Mouse (Mus musculus): ENCODE measurements around the gene Cstad.

Gene Cstad

DNA sequence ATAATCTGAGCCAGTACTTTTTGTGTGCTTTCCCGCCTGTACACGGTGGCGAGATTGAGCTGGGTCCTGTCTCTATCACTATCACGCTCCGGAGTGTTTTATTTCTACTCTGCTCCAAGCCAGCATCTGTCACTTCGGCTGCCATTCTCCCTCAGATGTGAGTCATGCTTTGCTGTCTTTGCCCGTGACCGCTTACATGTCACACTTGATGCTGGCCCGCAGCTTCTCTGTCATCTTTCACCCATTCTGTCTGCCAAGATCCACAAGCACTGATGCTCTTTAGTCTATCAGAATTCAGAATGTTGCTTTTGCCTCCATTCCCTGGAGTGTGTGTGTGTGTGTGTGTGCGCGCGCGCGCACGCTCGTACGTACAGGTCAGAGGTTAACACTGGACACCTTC, 33.5 kb downstream of the Cstad start:
- DNase-seq (ENCODE audit: low spot score in 2 of 2) = no peak

DNA sequence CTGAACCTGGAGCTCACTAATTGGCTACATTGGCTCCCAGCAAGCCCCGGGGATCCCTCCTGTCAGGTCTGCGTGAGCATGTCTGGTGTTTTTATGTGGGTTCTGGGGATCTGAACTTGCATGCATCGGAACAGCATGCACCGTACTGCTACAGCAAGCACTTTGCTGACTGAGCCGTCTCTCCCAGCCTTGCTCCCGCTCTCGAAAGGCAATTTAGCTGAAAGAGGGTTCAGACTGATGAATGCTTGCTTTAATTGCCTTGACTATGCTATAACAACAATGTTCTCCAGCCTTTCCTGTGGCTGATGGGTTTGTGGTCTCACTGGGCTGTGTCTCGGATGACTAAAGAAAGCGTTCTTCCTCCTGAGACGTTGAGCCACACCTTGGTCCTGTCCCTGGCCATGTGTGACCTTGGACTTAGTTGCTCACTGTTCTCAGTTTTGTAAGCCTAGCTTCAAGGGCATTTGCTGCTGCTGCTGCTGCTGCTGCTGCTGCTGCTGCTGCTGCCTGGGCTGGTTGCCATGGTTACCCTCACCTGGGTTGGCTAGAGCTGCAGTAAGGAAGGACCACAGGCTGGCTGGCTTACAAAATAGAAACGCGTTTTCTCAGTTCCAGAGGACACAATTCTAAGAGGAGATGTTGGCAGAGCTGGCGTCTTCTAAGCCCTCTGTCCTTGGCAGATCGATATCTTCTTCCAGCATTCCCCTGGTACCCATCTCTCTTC, 34.4 kb downstream of the Cstad start:
- no peak for DNase-seq (ENCODE audit: low spot score in 2 of 2)

DNA sequence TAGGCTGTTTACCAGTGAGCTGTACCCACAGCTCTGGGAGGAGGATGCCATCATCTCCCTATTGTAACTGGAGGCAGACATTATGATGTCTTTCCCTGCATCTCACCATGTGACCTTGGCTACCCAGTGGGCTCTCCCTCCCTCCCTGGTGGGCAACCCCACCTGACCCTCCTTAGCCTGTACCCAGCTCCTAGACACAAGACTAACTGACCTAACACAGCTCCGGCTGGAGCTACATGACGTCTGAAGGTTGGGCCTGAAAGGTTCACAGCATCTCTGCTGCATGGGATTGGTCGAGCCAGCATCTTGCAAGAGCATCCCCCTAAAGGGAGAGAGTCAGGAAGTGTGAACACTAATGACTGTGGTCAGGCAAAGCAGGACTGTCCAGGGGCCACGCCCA, 35.0 kb downstream of the Cstad start:
- DNase-seq (ENCODE audit: low spot score in 2 of 2) = no peak

GRCm38 (mm10) chr2:30636266-30636671, 41.4 kb downstream of the Cstad start:
- DNase-seq (ENCODE audit: low spot score in 2 of 2) = no peak

DNA sequence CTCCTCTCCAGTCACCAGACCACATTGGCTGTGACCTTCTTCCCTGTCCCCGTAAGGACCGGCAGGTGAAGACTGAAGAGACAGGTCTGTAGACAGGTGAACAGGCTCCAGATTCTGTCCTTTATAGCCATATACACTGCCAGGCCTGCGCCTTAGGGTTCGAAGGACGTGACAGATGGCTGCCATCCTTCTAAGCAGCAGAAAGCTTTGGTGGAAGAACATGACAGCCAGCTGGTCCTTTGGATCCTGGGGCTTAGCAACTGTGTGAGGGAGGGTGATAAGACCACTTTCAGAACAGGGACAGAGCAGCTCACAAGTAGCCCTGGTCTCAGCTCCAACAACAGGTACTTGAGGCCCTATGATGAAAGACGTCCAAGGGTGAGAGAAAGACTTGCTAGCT, 43.2 kb downstream of the Cstad start:
- DNase-seq (ENCODE audit: low spot score in 2 of 2) = no peak

- DNase-seq (ENCODE audit: low spot score in 2 of 2) = no peak
Measured at GRCm38 (mm10) chr2:30640021-30640481, 45.2 kb downstream of the Cstad start.

GRCm38 (mm10) chr2:30642810-30643209, 48.0 kb downstream of the Cstad start:
- DNase-seq (ENCODE audit: low spot score in 2 of 2) = no peak

DNA sequence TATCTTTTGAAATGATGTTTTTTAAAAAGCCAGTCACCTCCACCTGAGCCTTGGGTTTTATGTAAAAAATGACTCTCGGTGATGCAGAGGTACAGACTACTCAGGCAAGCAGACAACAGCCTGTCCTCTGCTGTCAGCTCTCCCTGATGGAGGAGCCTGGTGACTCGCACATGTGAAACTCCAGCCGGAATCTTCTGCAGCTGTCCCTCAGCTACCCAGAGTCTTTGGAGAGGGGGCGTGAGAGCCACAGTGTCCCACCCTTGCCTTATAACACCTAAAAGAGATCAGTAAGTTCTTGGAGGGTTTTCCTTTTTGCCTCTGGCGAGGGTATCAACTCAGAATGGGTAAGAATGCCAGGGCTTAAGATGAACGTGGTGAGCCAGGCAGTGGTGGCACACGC, 48.6 kb downstream of the Cstad start:
- DNase-seq (ENCODE audit: low spot score in 2 of 2) = no peak

DNA sequence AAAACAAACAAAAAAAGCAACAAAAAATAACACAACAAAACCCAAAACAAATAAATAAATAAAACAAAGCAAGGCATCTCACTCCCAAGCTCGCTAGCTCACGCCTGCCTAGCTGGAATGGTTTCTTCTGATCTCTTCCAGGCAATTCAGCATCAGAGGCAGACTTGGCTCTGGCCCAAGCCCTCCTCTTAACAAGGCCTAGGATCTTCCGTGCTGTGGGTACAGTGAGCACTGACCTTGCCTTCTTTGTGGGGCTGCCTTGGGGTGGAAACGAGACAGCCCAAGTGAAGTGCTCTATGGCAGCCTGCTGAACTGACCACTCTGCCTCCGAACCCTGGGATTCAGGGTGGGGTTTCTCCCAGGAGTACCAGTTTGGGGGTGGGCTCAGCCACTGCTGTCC, 52.0 kb downstream of the Cstad start:
- peak; percentile 57 to 66 for DNase-seq (ENCODE audit: low spot score in 2 of 2)

GRCm38 (mm10) chr2:30647303-30647881, 52.6 kb downstream of the Cstad start:
- DNase-seq (ENCODE audit: low spot score in 2 of 2) = peak; percentile 64 to 72

DNA sequence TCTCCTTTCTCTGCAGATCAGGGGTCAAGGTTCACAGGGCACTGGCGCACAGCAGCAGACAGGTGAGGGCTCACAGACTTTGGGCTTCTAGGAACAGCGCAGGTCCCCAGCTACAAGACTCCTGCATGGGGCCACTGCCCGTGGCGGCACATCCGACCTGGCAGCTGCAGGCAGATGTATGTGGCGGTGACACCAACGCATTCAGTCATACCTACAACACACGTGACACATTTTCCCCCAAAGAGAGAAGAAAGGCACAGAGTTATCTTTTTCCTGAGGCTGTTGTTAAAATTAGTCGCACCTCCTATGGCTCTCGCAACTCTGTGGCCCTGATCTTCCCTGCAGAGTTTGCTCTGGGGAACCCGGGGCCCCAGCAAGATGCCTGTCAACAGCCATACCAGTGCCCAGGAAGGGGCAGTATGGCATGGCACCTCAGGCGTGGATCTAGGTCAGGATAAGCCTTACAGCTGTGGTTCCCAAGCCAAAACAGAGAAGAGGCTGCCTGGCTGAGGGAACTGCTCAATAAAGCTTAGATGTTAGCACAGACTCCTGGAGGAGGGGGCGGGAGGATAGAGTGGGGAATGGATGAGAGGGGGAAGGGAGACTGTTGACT, 53.1 kb downstream of the Cstad start:
- peak in 1 of 2 experiments; percentile 55 for DNase-seq (ENCODE audit: low spot score in 2 of 2)

DNA sequence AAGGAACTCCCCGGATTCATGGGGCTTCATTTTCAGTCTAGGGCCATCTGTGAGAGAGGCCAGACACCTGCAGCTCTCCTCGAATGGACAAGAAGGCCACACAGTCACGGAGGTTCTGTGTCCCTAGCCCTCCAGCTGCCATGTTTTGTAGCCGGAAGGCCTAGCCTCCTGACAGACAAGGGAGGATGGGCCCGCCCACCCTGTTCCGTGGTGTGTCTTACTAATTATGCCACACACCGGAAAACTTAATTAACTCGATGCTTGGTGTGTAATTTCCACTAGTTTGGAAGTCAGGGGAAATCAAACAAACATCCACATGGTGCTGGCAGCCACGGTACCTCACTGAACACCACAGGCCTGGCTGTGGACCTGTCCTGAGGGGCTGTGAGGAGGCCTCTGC, 55.4 kb downstream of the Cstad start:
- no peak for DNase-seq (ENCODE audit: low spot score in 2 of 2)

DNA sequence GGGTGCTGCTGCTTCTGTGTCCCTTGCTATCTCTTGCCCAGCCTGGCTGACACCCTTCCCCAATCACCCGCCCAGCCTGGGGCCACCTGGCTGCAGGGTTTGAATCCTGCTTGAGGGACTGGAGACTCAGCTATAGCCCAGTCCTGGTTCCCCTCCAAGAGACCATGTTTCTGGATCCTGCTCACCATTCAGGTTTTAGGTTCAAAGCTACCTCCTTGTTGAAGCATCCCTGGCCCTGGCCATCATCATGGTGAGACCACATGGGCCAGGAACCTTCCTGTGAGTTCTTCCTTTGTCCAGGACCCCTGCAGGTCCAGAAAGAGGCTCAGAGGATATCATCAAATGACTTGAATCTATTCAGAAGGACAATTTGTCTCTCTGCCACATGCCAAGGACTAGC, 57.0 kb downstream of the Cstad start:
- DNase-seq (ENCODE audit: low spot score in 2 of 2) = no peak

GRCm38 (mm10) chr2:30652581-30653037, 57.8 kb downstream of the Cstad start:
- no peak for DNase-seq (ENCODE audit: low spot score in 2 of 2)

GRCm38 (mm10) chr2:30653046-30653445, 58.2 kb downstream of the Cstad start:
- no peak for DNase-seq (ENCODE audit: low spot score in 2 of 2)

GRCm38 (mm10) chr2:30654158-30654557, 59.3 kb downstream of the Cstad start:
- DNase-seq (ENCODE audit: low spot score in 2 of 2) = no peak

DNA sequence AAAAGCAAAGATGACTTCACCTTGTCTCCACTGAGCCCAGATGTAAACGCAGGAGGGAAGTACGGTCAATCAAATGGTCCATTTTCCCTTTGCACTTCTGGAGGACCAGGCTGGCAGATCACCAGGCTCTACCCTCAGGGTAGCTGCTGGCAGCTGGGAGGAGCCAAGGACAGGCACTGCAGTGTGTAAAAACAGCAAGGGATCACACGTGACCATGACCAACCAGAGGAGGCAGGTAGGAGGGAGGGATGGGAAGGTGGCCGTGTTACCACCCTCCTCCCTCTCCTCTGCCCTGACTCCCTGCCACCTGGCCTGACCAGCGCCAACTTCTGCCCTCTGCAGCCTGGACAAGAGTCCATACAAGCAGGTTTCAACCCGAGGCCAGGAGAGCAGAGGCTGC, 59.7 kb downstream of the Cstad start:
- DNase-seq (ENCODE audit: low spot score in 2 of 2) = no peak

- DNase-seq (ENCODE audit: low spot score in 2 of 2) = no peak
Measured at GRCm38 (mm10) chr2:30655746-30656145, 60.9 kb downstream of the Cstad start.

GRCm38 (mm10) chr2:30656711-30657555, 62.1 kb downstream of the Cstad start:
- no peak for DNase-seq (ENCODE audit: low spot score in 2 of 2)

GRCm38 (mm10) chr2:30657674-30658479, 63.0 kb downstream of the Cstad start:
- DNase-seq (ENCODE audit: low spot score in 2 of 2) = no peak

DNA sequence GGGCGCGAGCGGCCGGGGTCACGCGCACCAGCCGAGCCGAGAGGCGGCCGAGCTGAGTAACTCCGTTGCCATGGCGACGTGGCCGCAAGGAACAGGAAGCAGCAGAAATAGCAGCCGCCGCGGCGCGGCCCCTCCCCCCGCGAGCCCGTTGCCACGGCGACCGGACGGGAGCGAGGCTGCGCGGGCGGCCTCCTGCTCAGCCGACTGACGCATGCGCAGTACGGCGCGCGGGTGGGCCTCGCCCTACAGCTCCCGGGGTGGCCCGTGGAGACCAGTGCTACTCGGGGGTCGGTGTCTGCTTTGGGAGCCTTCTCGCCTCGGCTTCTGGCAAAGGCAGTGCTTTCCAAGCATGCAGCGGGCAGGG, 63.6 kb downstream of the Cstad start:
- DNase-seq (ENCODE audit: low spot score in 2 of 2) = peak; percentile 100

Data from frontal cortex, postnatal 25 days (tissue).